Mouse (Mus musculus) small intestine, adult 2 months (tissue): ENCODE results near the gene Vcl. TPM values are rescaled to one million over a fixed set of nuclear protein-coding genes. Genes with fewer than 3 reads are reported as not detected.

Experiments
- H3K27ac ChIP-seq: fragments of 200-500 bp; 2 replicates; pipeline ENCODE4 v1.5.1; 2012; ENCODE audit warnings: low read depth, low read length, control low read depth, inconsistent platforms; ENCODE audit not compliant: insufficient read depth
- H3K27me3 ChIP-seq: fragments of 200-500 bp; 2 replicates; pipeline ENCODE4 v1.6.1; 2012; ENCODE audit warnings: mild to moderate bottlenecking, moderate library complexity, low read length, inconsistent platforms; ENCODE audit not compliant: control insufficient read depth, insufficient read depth
- H3K36me3 ChIP-seq: fragments of 200-500 bp; 2 replicates; pipeline ENCODE4 v1.6.1; 2012; ENCODE audit warnings: mild to moderate bottlenecking, low read length, control low read depth, inconsistent platforms; ENCODE audit not compliant: control insufficient read depth, insufficient read depth
- H3K4me1 ChIP-seq: fragments of 200-500 bp; 2 replicates; pipeline ENCODE4 v1.6.1; 2012; ENCODE audit warnings: low read length, inconsistent platforms, mixed read lengths; ENCODE audit not compliant: control insufficient read depth, insufficient read depth, insufficient read length
- H3K4me3 ChIP-seq: fragments of 200-500 bp; 2 replicates; pipeline ENCODE4 v1.5.1; 2012; ENCODE audit warnings: low read depth, mild to moderate bottlenecking, control low read depth, inconsistent platforms, low read length, moderate library complexity
- CTCF ChIP-seq: fragments of 200-500 bp; IDR thresholded peaks from 2 replicates; pipeline ENCODE4 v1.5.1; 2012; ENCODE audit warnings: low read depth, mild to moderate bottlenecking, control low read depth, inconsistent platforms, low read length, moderate library complexity, mixed read lengths; ENCODE audit not compliant: insufficient replicate concordance, insufficient read length; ENCODE audit errors: extremely low read depth
- POLR2A ChIP-seq: fragments of 200-500 bp; IDR thresholded peaks from 2 replicates; pipeline ENCODE4 v1.6.1; 2012; ENCODE audit warnings: low read depth, mild to moderate bottlenecking, control low read depth, inconsistent platforms, low read length, moderate library complexity
- WGBS: fragments of 180-500 bp; shearing (Covaris S2); methylation state at CpG from one replicate; pipeline ENCODE4 v1.1.7; 2018; 5-methylcytosine and 5-hydroxymethylcytosine counted together
- polyA plus RNA-seq: library from polyadenylated mRNA; depleted of rRNA; stranded (reverse); fragments of >200 nt; gene quantifications from 2 replicates; pipeline ENCODE4 v1.2.3, GENCODE M21; 2012

Gene Vcl
- polyA plus RNA-seq, 1 experiment = 18.5 TPM

- H3K4me1 ChIP-seq = no peaks in the 10 kb centered on the region
- H3K36me3 ChIP-seq = peaks cover 14% of the 10 kb centered on the region
- H3K4me3 ChIP-seq = no peak overlapping the region
- no peak overlapping the region for H3K27ac ChIP-seq
- TF ChIP-seq POLR2A (no peak), CTCF (no peak)
- H3K27me3 ChIP-seq = no peaks in the 10 kb centered on the region
- WGBS = 34% methylated on average over 3 of the region's 3 CpGs
Measured at GRCm38 (mm10) chr14:20993067-20993691, 64.0 kb downstream of the Vcl start.

- no peak overlapping the region for H3K4me3 ChIP-seq
- WGBS = 84% methylated on average over 3 of the region's 3 CpGs
- TF ChIP-seq CTCF = no peak
- TF ChIP-seq POLR2A = no peak
- H3K27me3 ChIP-seq = no peaks in the 10 kb centered on the region
- H3K27ac ChIP-seq = no peak overlapping the region
- H3K4me1 ChIP-seq = no peaks in the 10 kb centered on the region
- peaks cover 14% of the 10 kb centered on the region for H3K36me3 ChIP-seq
Measured at GRCm38 (mm10) chr14:20994475-20994874, 65.3 kb downstream of the Vcl start.

- 94% methylated on average over 2 of the region's 2 CpGs for WGBS
- H3K27ac ChIP-seq = no peak overlapping the region
- no peaks in the 10 kb centered on the region for H3K4me1 ChIP-seq
- TF ChIP-seq CTCF (no peak), POLR2A (no peak)
- peaks cover 12% of the 10 kb centered on the region; the same call in 1 of the 2 replicates for H3K36me3 ChIP-seq
- no peaks in the 10 kb centered on the region for H3K27me3 ChIP-seq
- no peak overlapping the region for H3K4me3 ChIP-seq
Measured at GRCm38 (mm10) chr14:20995497-20995896, 66.3 kb downstream of the Vcl start.

GRCm38 (mm10) chr14:20996361-20996760 is 67.2 kb downstream of the Vcl start:
- Histone ChIP-seq H3K4me3 (no peak overlapping the region), H3K36me3 (peaks cover 15% of the 10 kb centered on the region; the same call in 1 of the 2 replicates), H3K4me1 (no peaks in the 10 kb centered on the region), H3K27me3 (no peaks in the 10 kb centered on the region), H3K27ac (no peak overlapping the region)
- WGBS = 79% methylated on average over 5 of the region's 5 CpGs
- TF ChIP-seq POLR2A (no peak), CTCF (no peak)

- Histone ChIP-seq H3K27ac (no peak overlapping the region), H3K36me3 (peaks cover 14% of the 10 kb centered on the region; the same call in 1 of the 2 replicates), H3K4me3 (no peak overlapping the region), H3K27me3 (no peaks in the 10 kb centered on the region), H3K4me1 (no peaks in the 10 kb centered on the region)
- WGBS = 78% methylated on average over 3 of the region's 3 CpGs
- no peak for TF ChIP-seq POLR2A
- TF ChIP-seq CTCF = no peak
Measured at GRCm38 (mm10) chr14:20997548-20997947, 68.3 kb downstream of the Vcl start.

- 27% methylated on average over 4 of the region's 4 CpGs for WGBS
- no peak for TF ChIP-seq POLR2A
- no peak for TF ChIP-seq CTCF
- H3K4me3 ChIP-seq = no peak overlapping the region
- H3K4me1 ChIP-seq = no peaks in the 10 kb centered on the region
- no peaks in the 10 kb centered on the region for H3K27me3 ChIP-seq
- peaks cover 17% of the 10 kb centered on the region for H3K36me3 ChIP-seq
- H3K27ac ChIP-seq = no peak overlapping the region
Measured at GRCm38 (mm10) chr14:20999617-21000016, 70.4 kb downstream of the Vcl start.

GRCm38 (mm10) chr14:21013800-21014334 is 84.7 kb downstream of the Vcl start:
- no peak for TF ChIP-seq POLR2A
- no peak for TF ChIP-seq CTCF
- H3K36me3 ChIP-seq = peaks cover 36% of the 10 kb centered on the region

More at GRCm38 (mm10) chr14:21013800-21014334, 84.7 kb downstream of the Vcl start:
- H3K27me3 ChIP-seq = no peaks in the 10 kb centered on the region
- no peak overlapping the region for H3K27ac ChIP-seq
- no peak overlapping the region for H3K4me3 ChIP-seq
- 81% methylated on average over 5 of the region's 5 CpGs for WGBS
- no peaks in the 10 kb centered on the region for H3K4me1 ChIP-seq
